ENCODE assay signal across 14 mouse cellular contexts in genomic region chr2:129338138-129338621, GRCm38 (mm10). TPM values are rescaled to one million over a fixed set of nuclear protein-coding genes. Genes with fewer than 3 reads are reported as not detected.
DNase-seq lines count a peak whose midpoint lies in the region; ATAC-seq lines count a peak whose summit lies in the region.
"Had no signal": no experiment of that assay in that cellular context is flagged by ENCODE, and none has a peak within 500 bp of the region (broad histone marks: within the 10 kb centered on the region; RNA-seq: fewer than 3 reads in every experiment).

No protein-coding gene starts in this region.

- H3K27me3 ChIP-seq in heart, embryonic 12.5 days (replicated peaks) = no peaks in the 10 kb centered on the region

- H3K4me3 ChIP-seq in heart, embryonic 12.5 days = no peak overlapping the region
- H3K4me3 ChIP-seq: gastrocnemius, adult 2 months had no signal

- H3K9ac ChIP-seq in heart, embryonic 12.5 days = no peak overlapping the region
- H3K9ac ChIP-seq: liver, embryonic 14.5 days had no signal

- H3K36me3 ChIP-seq in heart, embryonic 12.5 days = no peaks in the 10 kb centered on the region

- WGBS in heart, embryonic 12.5 days = 64% methylated on average over 6 of the region's 6 CpGs

- H3K4me1 ChIP-seq in heart, embryonic 12.5 days (replicated peaks) = no peaks in the 10 kb centered on the region

- no peak for ATAC-seq in heart, embryonic 12.5 days (ENCODE audit: insufficient number of reproducible peaks, low FRiP score)
- ATAC-seq: intestine, embryonic 16.5 days had no signal

- no peak overlapping the region for H3K27ac ChIP-seq in heart, embryonic 12.5 days (ENCODE audit: poor library complexity, severe bottlenecking)
- H3K27ac ChIP-seq: gastrocnemius, adult 2 months; liver, embryonic 14.5 days had no signal

- DNase-seq in heart, adult 9 months (ENCODE audit: low spot score in 2 of 2) = peak; percentile 24 to 37
- peak; percentile 43 to 51 for DNase-seq in B cell, adult 2 months
- DNase-seq in adrenal gland, postnatal 14 days = peak; percentile 15
- DNase-seq in lung, postnatal 36 days = peak; percentile 68
- DNase-seq in spleen, postnatal 4 days (ENCODE audit: low spot score in 2 of 2) = no peak
- no peak for DNase-seq in cerebellum, postnatal 4 days (ENCODE audit: low spot score in 2 of 2)
- no peak for DNase-seq in cerebellum, adult 9-10 months
- DNase-seq: gastrocnemius, adult 2 months had no signal

- no peak overlapping the region for H3K4me2 ChIP-seq in heart, embryonic 12.5 days

- H3K9me3 ChIP-seq in heart, embryonic 12.5 days (replicated peaks) = peaks cover 8% of the 10 kb centered on the region

RNA-seq across cellular contexts. Expression of gene Il1a, which starts 28.4 kb away (rescaled TPM):
- not detected in 2 replicates for polyA plus RNA-seq in heart, embryonic 12.5 days (2016; fragmentation: Nextera tagmentation; extraction: Ambion mirVana)
- total RNA-seq in adrenal gland, postnatal 14 days (2021) = 0.26 and 0.60 TPM in 2 replicates
- total RNA-seq: gastrocnemius, adult 2 months; heart, postnatal 36 days had no signal
- polyA plus RNA-seq: embryonic facial prominence, embryonic 11.5 days had no signal

RNA-seq across cellular contexts. Expression of gene Il1b, which starts 32.8 kb away (rescaled TPM):
- polyA plus RNA-seq in heart, embryonic 12.5 days (2016; fragmentation: Nextera tagmentation; extraction: Ambion mirVana) = 0.17 TPM in 1 of 2 replicates, not detected in the other
- total RNA-seq in adrenal gland, postnatal 14 days (2021) = 0.26 and 0.74 TPM in 2 replicates
- total RNA-seq: gastrocnemius, adult 2 months had no signal
- polyA plus RNA-seq: forebrain, embryonic 11.5 days had no signal

RNA-seq across cellular contexts. Expression of gene Ckap2l, which starts 41.2 kb away (rescaled TPM):
- polyA plus RNA-seq in heart, embryonic 12.5 days (2016; fragmentation: Nextera tagmentation; extraction: Ambion mirVana) = 47.3 and 51.6 TPM in 2 replicates
- 9.3 and 10.4 TPM in 2 replicates for total RNA-seq in adrenal gland, postnatal 14 days (2021)

Comparison
In these comparisons a context has a peak if more than half of its experiments do, and no peak if none do; other contexts are left out.
1. DNase-seq: peak in heart, adult 9 months (2 of 2), B cell, adult 2 months (2 of 2), adrenal gland, postnatal 14 days (single experiment) and lung, postnatal 36 days (single experiment); none in spleen, postnatal 4 days (0 of 2), cerebellum, postnatal 4 days (0 of 2) and cerebellum, adult 9-10 months (single experiment).